Mouse (Mus musculus): ENCODE data around the gene Bex2. TPM values are rescaled to one million over a fixed set of nuclear protein-coding genes. Genes with fewer than 3 reads are reported as not detected.

The Bex2 gene
- total RNA-seq (2023): not detected

GRCm38 (mm10) chrX:136068020-136068419 lies at the start of gene Bex2:
Gene Bex2, minus strand, starts transcription at chrX:136068236.

GRCm38 (mm10) chrX:136085155-136085554 lies 17.1 kb upstream of the Bex2 start, which contains the start of gene Nxf3:
Gene Nxf3, minus strand, starts transcription at chrX:136085255.

GRCm38 (mm10) chrX:136032799-136033763 lies 35.0 kb downstream of the Bex2 start, which contains the start of gene Arxes1:
Gene Arxes1, plus strand, starts transcription at chrX:136033367.

Other genes with a start within 250 kb of the Bex2 start
- 10 to 100 TPM in 1 of 2 experiments, 1 to 10 TPM in 1; 9.3 to 17.2 TPM for gene Gprasp2, start 229.2 kb downstream of the Bex2 start, total RNA-seq (2023)
- under 1 TPM in 1 of 2 experiments, not detected in 1; 0.36 TPM for gene Arxes2, start 74.4 kb downstream of the Bex2 start, total RNA-seq (2023)
- gene Arxes1, start 34.9 kb downstream of the Bex2 start, total RNA-seq (2023): not detected
- gene Nxf3, start 17.0 kb upstream of the Bex2 start, total RNA-seq (2023): not detected
- gene Bex4, start 70.8 kb upstream of the Bex2 start, total RNA-seq (2023): not detected
- gene Tceal8, start 104.1 kb upstream of the Bex2 start, total RNA-seq (2023): 1 to 10 TPM; 2.5 to 2.6 TPM
- not detected for gene Tceal5, start 135.6 kb upstream of the Bex2 start, total RNA-seq (2023)
- gene Tceal7, start 146.5 kb upstream of the Bex2 start, total RNA-seq (2023): not detected
- 1 to 10 TPM; 1.6 to 2.4 TPM for gene Bex1, start 147.3 kb upstream of the Bex2 start, total RNA-seq (2023)
- 10 to 100 TPM; 49.5 to 54.5 TPM for gene Tceal9, start 176.8 kb upstream of the Bex2 start, total RNA-seq (2023)
- 10 to 100 TPM; 54.6 to 74.3 TPM for gene Bex3, start 202.0 kb upstream of the Bex2 start, total RNA-seq (2023)